Mouse (Mus musculus) lung, postnatal 25 days (tissue): ENCODE results near the gene Mb21d2.
A peak's percentile ranks its signal among the peaks of the same experiment; 100 is the strongest.

Experiments
- DNase-seq: peaks from one replicate; pipeline ENCODE4 v3.0.0; 2022; ENCODE audit warnings: low spot score

The Mb21d2 gene

DNA sequence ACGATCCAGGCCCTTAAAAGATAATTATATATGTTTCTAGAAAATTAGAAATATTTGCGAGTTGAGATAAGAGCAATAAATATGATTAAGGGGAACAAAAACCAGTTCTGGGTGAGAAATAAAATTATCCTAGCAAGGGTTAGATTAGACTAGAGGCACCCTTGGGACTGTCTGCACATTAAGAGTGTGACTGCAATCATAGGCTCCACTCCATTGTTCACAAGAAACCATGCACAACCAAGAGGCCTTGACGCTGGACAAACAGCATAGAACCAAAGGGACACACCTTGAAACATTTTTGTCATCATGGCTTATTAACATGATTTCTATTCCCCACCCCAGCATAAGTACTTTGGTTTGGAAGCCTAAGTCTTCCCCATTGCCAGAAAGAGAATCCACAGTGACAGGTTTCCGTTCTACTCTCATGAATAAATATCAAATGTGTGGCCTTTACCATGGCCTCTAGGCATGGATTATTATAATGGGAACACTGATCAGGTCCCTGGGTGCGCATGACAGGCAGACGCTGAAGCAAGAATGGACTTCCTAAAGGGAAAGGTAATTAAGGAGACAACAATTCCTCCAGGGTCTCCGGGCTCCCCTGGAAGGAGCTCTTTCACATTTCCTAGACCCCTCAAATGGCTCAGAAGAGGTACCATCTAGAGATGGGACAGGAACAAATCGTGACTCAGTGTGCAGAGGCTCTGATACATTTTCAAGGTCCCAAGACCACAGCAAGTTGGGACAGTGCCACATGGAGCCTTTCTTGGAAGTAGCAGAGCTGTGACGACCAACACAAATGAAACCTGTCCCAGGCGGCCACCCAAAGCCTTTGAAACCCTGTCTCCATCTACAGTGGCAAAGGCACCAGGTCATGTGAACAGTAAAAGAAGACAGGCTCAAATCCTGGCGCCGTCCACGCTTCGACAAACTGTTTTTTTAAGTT, 26.6 kb downstream of the Mb21d2 start:
- no peak for DNase-seq

- no peak for DNase-seq
Measured at GRCm38 (mm10) chr16:28899161-28899540, 30.3 kb downstream of the Mb21d2 start.

GRCm38 (mm10) chr16:28898509-28899160, 30.8 kb downstream of the Mb21d2 start:
- no peak for DNase-seq

DNA sequence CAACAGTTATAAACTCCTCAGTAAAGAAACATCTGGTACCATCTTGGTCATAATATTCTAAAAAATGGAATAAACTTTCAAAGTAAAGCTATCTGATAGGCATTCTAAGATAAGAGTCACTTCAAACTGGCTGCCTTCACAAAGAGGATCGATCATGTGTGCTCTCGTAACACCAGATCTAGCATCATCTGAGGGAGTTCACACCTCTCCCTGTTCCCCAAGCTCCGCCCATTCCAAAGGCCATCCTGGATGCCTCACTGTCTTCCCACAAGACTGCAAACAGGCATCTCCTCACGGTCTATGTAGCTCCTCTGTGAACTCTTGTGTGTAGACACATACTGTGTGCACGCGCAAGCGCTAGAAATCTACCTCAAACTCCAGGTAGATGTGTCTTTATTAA, 32.9 kb downstream of the Mb21d2 start:
- DNase-seq, result no peak

DNA sequence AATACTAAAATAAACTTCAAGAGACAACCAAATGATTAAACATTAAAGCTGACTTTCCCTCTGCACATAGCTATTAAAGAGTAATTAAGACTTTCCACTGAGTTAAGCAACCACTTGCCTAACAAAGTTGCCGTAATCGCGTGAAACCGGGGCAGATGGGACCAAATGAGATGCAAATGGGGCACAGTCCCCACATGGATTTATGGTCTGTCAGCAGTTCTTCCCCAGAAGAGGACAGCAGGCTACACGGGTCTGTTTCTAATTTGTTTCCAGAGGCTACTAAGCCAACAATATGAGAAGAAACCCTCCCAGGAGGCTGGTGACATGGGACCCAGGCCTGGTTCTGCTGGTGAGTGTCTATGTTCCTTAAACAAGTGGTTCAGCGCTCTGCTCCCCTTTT, 34.6 kb downstream of the Mb21d2 start:
- DNase-seq, result no peak

GRCm38 (mm10) chr16:28893266-28893665, 36.2 kb downstream of the Mb21d2 start:
- no peak for DNase-seq

GRCm38 (mm10) chr16:28886201-28886745, 43.2 kb downstream of the Mb21d2 start:
- no peak for DNase-seq

DNA sequence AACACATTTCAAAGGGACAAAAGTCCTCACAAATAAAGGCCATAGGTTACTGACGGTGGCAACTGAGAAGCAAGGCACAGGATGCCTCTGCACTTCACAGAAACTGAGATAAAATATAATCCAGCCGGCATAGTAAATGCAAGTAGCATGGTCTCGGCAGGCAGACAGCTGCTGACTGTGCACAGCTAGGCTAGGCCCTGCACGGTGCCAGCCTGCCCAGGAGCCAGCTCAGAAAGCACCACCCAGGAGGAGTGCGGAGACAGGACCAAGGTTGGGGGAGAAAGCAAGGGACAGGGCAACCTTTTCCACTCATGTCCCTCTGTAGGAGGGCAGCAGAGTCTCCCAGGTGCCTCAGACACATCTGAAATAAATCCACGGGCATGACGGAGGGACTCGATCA, 44.0 kb downstream of the Mb21d2 start:
- no peak for DNase-seq

DNA sequence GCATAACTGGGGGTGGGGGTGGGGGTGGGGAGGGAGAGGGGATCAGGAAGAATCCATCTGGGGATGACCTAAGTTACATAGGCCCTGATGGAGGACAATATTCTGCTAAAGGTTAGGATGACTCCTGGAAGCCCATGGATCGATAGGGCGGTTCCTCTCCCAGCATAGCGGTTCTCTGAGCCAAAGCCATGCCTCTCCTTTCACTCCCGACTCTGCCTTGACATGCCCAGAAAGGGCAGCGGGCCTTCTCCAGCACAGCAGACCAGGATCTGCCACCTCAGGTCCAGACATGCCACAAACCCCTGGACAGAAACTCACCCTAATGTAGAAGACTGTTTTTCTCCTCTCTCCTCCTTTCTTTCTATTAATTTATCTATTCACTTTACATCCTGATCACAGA, 44.8 kb downstream of the Mb21d2 start:
- DNase-seq, result no peak

GRCm38 (mm10) chr16:28883649-28884048, 45.8 kb downstream of the Mb21d2 start:
- DNase-seq, result no peak

DNA sequence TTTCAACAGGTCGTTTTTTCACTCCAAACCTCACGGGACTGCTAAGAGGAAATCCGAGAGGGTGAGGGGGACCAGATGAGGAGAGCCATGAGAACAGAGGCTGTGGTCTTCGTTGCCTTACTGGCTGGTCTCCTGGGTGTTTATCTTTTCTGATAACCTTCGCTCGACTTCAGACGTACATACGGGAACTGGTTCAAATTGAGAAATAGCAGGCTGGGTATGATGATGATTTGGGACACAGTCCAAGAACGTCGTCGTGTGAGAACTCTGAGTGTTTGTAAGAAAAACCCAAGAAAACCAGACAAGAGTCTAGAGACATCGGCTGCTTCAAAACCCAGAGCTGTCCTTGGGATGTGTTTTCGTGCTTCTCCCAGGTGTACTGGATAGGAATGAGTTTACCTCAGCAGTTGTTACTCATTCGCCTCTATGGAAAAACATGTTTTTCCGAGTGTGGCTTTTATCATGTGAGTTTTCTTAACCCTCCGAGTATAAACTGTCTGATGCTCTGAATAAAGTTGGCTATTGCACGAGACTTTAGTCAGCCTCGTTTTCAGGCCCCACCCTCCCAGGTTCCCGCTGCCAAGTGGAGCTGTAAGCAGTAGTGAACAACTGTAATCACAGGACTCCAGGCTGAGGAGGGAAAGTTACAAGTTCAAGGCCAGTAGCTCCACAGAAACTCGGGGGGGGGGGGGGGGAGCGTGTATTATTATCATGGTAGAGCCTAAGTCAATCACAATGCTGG, 46.6 kb downstream of the Mb21d2 start:
- DNase-seq, result no peak

- DNase-seq, result peak; percentile 61
Measured at GRCm38 (mm10) chr16:28881787-28882186, 47.7 kb downstream of the Mb21d2 start.

DNA sequence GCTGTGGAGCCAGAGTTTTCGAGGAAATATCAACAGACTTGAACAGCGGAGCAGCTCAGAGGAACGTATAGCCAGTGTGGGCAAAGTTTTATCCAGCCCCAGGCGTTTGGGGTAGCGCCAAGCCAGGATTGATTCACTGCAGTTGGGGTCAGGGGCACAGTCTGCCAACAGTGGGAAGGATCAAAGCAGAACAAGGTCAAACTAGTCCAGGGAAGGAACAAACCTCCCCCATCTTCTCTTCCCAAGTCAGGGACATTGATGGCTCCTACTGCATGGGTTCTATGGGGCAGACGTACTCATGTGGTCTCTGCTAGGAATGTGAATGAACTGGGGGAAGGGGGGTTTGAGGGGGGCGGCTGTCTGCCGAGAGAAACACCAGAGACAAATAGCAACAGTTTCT, 48.7 kb downstream of the Mb21d2 start:
- no peak for DNase-seq

- DNase-seq, result no peak
Measured at GRCm38 (mm10) chr16:28880307-28880681, 49.2 kb downstream of the Mb21d2 start.

GRCm38 (mm10) chr16:28879636-28880306, 49.7 kb downstream of the Mb21d2 start:
- no peak for DNase-seq

DNA sequence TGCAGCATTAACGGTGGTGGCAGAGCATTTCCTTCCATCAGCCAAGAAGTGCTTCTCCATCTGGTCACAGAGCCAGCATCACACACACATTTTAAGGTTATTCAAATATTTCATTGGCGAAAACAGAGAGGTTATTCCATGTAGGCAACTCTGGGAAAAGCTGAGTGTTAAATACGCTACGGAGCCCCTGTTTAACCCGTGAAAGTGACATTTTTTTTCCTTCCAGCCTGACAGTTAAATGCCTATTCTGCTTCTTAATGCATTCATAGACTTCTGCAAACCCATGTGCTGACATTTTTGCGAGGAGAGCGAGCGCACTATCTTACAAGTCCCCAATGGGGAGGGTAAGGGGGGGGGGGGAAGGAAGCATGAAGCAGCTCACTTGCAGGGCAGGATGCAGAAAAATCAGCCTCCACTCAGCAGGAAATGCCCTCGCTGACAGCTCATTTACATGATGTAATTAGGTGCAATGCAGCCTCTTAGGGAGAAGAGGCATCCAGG, 52.3 kb downstream of the Mb21d2 start:
- no peak for DNase-seq

DNA sequence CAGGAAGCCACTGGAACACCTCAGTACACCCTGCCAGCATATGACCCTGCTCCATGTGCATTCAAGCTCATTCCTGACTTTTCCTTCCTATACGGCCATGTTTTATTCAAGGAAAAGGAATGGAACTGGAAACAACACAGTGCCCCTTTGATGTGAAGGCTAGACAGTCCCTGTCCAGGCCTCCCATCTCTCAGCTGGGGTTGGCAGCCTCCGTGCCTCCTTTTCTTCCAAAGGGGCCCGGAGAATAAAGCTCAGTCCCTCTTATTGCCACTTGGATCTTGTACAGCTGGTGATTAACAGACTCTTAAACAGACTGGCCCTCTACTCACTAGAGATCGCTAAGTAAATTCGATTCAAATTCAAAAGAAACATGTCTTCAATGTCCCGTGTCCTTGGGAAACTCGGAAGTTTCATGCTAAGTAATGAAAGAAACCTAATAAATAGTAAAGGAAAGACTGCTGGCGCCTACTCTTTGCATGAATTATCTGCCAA, 56.0 kb downstream of the Mb21d2 start:
- DNase-seq, result no peak

GRCm38 (mm10) chr16:28870860-28871259, 58.6 kb downstream of the Mb21d2 start:
- DNase-seq, result no peak

GRCm38 (mm10) chr16:28870456-28870855, 59.0 kb downstream of the Mb21d2 start:
- no peak for DNase-seq

DNA sequence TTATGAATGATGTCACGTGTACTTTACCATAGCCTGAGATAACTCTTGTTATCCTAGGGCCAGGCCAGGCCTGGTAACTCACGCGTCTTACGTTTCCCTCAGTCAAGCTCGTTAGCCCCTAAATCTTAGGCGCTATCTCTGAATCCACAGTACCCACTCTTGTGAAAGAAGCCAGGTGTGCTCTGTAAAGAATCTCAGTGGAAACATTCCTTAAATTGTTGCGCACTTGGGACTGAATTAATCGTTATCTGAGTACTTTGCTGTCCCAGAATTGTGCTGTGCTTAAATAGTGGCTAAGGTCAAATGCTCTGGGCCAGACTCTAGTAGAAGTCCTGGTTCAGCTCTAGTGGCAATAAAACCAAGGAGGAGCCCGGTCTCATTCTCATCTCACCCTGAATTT, 60.6 kb downstream of the Mb21d2 start:
- DNase-seq, result no peak

DNA sequence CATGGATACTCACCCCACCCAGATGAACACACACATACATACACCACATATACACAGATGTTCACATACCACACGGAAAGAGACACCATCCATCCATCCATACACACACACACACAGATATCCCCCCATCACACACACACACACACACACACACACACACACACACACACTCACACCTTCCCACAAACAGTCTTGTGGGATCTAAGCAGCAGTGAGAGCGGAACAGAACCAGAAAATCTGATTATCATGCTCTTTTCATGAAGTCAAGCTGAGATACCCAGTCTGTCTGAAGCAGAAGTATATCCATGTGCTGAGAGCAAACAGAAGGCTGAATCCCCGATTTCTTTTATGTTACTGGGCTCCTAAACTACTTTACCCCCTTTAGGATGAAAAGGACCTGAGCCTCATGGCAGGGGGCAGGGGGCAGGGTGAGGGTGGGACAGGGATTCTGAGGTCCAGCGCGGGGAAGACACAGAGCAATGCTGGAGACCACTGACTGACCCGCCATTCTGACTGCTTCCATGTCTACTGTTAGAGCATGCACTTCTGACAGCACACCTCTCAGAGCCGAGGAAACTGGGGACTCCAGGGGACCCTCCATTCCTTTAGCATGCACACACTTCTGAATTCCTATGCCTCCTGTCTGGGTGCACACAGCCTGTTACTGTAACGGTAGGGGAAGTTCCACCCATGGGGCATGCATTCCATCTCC, 62.7 kb downstream of the Mb21d2 start:
- no peak for DNase-seq
